Mouse (Mus musculus) bone marrow macrophage, adult 2 months (primary cell): ENCODE data around the gene Ntf3.

ENCODE experiments used
- CTCF ChIP-seq: IDR thresholded peaks from 2 replicates; pipeline ENCODE4 v1.5.1; 2012; ENCODE audit warnings: low read depth, mild to moderate bottlenecking, low read length, moderate library complexity
- POLR2A ChIP-seq: IDR thresholded peaks from 2 replicates; pipeline ENCODE4 v1.6.1; 2012; ENCODE audit warnings: mild to moderate bottlenecking, low read depth, low read length, borderline replicate concordance

DNA sequence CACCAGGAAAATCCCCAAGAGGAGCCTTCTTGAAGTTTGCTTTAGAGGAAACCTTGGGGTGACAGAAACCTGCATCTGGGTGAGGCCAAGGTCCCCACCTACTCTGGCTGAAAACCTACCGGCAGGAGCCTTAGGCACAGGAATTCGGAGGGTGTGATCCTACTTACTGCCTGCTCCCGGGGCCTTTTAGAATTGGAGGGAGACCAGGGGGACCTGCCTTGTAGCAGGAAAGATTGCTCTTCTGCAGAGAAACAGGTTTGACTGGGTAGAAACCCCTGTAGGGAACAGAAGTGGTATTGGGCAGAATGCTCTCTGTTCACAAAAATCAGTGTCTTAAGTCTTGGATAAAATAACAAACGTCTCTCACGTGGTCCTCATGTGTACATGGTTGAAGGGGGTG, 74.7 kb downstream of the Ntf3 start:
- TF ChIP-seq POLR2A (no peak), CTCF (no peak)
